ENCODE assay signal across 13 mouse cellular contexts in the genomic region with DNA sequence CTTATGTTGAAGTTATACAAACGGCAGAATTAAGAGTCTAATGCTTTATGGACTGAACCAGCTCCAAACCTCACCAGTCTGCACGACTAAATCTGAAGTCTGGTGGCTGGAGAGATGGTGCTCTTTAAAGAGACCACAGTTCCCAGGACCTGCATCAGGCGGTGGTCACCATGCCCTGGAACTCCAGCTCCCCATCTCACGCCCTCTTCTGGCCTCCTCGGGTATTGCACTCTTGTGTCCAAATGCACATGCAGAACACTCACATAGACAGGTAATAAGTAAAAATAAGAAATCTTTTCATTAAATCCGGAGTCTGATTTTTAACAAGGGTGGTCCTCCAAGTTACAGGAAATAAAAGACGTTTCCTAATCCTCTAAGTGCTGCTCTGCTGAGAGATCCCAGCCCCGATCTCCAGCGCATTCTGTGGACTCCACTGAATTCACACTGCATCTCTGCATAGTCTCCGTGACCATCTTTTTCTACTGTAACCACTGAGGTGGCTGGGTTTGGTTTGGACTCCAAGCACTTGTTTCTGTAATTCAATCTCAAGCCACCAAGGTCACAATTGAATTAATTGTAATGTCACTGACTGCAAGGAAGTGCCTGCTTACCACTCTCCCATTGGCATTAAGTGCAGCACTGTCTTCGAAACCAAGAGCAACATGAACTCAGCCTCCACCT. TPM values are rescaled to one million over a fixed set of nuclear protein-coding genes. Genes with fewer than 3 reads are reported as not detected.
DNase-seq lines count a peak whose midpoint lies in the region; TF ChIP-seq lines count a peak whose summit lies in the region.
"Had no signal": no experiment of that assay in that cellular context is flagged by ENCODE, and none has a peak within 500 bp of the region (broad histone marks: within the 10 kb centered on the region; RNA-seq: fewer than 3 reads in every experiment).

A gene (plus strand): TSS at position 631 of the 681 bp plus-strand sequence.

- peaks cover 5% of the 10 kb centered on the region; the same call in 1 of the 2 replicates for H3K9me3 ChIP-seq in E14TG2a.4 (ENCODE audit: low read length)
- H3K9me3 ChIP-seq in limb, embryonic 10.5 days (replicated peaks) = no peaks in the 10 kb centered on the region

- H3K4me1 ChIP-seq in E14TG2a.4 (replicated peaks; ENCODE audit: low read depth, low read length) = no peaks in the 10 kb centered on the region
- H3K4me1 ChIP-seq in limb, embryonic 10.5 days = no peaks in the 10 kb centered on the region

- TF ChIP-seq CTCF in layer of hippocampus, adult 2 months (conservative IDR thresholded peaks at IDR 0.05) = peak; percentile 57
- TF ChIP-seq CTCF in E14TG2a.4 (conservative IDR thresholded peaks at IDR 0.05; ENCODE audit: low read length) = peak; percentile 81

- DNase-seq in adrenal gland, postnatal 14 days = peak; percentile 38
- no peak for DNase-seq in adrenal gland, adult 18-20 months (ENCODE audit: low spot score in 2 of 2)
- DNase-seq in layer of hippocampus, adult 2 months (ENCODE audit: low spot score in 2 of 2) = no peak
- DNase-seq in layer of hippocampus, adult 9-10 months (ENCODE audit: low spot score) = no peak
- peak; percentile 43 for DNase-seq in limb, embryonic 10.5 days (ENCODE audit: low spot score)
- no peak for DNase-seq in frontal cortex, postnatal 36 days (ENCODE audit: low spot score in 2 of 2)
- DNase-seq in yolk sac, embryonic 10.5 days (ENCODE audit: low spot score) = no peak

- H3K27ac ChIP-seq in layer of hippocampus, adult 2 months = no peak within 1 kb of the TSS
- no peak within 1 kb of the TSS for H3K27ac ChIP-seq in limb, embryonic 10.5 days

- no peaks in the 10 kb centered on the region for H3K36me3 ChIP-seq in E14TG2a.4 (ENCODE audit: insufficient read depth, low read length)
- H3K36me3 ChIP-seq in limb, embryonic 10.5 days = no peaks in the 10 kb centered on the region

- H3K4me3 ChIP-seq in layer of hippocampus, adult 2 months = no peak within 1 kb of the TSS
- H3K4me3 ChIP-seq in E14TG2a.4 (replicated peaks; ENCODE audit: low read length) = no peak within 1 kb of the TSS
- no peak within 1 kb of the TSS for H3K4me3 ChIP-seq in limb, embryonic 10.5 days

- 65% methylated on average over 11 of the region's 11 CpGs for WGBS in limb, embryonic 10.5 days

- H3K27me3 ChIP-seq in E14TG2a.4 (ENCODE audit: insufficient read depth, low read length) = peaks cover 5% of the 10 kb centered on the region; the same call in 1 of the 2 replicates
- no peaks in the 10 kb centered on the region for H3K27me3 ChIP-seq in limb, embryonic 10.5 days (ENCODE audit: low read depth, poor library complexity, severe bottlenecking)

RNA-seq across cellular contexts. Expression of the gene that starts here (rescaled TPM):
- total RNA-seq in adrenal gland, postnatal 14 days (2021) = not detected in 2 replicates
- total RNA-seq in adrenal gland, adult 18-20 months (2021) = not detected
- not detected for total RNA-seq in layer of hippocampus, adult 2 months (2021)
- polyA plus RNA-seq in limb, embryonic 10.5 days (2016; fragmentation: Nextera tagmentation; extraction: Ambion mirVana) = not detected in 2 replicates
- total RNA-seq: heart, postnatal 10 days; layer of hippocampus, postnatal 14 days; megakaryocyte, adult 5-6 weeks had no signal
- polyA plus RNA-seq: C2C12; stomach, embryonic 16.5 days had no signal

Comparison
In these comparisons a context has a peak if more than half of its experiments do, and no peak if none do; other contexts are left out.
1. Peak in DNase-seq in adrenal gland, postnatal 14 days; RNA of the gene not detected or under 1 TPM.
2. Peak in DNase-seq in limb, embryonic 10.5 days; RNA of the gene not detected or under 1 TPM.